Mouse (Mus musculus) layer of hippocampus, adult 11-12 months (tissue): ENCODE results near the gene Nono.
A peak's percentile ranks its signal among the peaks of the same experiment; 100 is the strongest.

Source experiments
- DNase-seq: peaks from one replicate; pipeline ENCODE4 v3.0.0; 2022; ENCODE audit warnings: low spot score

Nono gene

GRCm38 (mm10) chrX:101429142-101429949 is at the start of gene Nono:
TSS of gene Nono (plus strand) at chrX:101429318.
- DNase-seq, result peak; percentile 88

- no peak for DNase-seq
Observed at GRCm38 (mm10) chrX:101379744-101380143, 49.4 kb upstream of the Nono start.

DNA sequence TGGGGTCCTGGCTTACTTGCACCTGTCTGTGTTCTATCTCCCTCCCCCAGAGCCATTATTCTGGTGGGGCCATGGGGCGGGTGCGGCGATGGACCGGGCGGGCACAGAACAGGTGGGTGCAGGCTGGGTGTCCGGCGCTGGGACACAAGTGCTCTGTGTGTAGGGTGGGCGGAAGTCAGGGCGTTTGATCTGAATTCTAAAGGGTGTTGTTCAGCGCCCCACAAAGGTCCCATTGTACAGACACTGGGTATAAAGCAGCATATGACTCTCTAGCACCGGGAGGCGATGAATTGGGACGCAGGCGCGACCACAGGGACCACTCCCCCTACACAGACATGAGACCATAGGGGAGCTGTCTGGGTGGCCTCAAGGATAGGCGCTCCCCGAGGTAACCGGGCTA is 45.7 kb upstream of the Nono start:
- DNase-seq, result peak; percentile 25

GRCm38 (mm10) chrX:101384439-101385137 is 44.5 kb upstream of the Nono start:
- DNase-seq, result no peak

GRCm38 (mm10) chrX:101386222-101386621 is 42.9 kb upstream of the Nono start:
- no peak for DNase-seq

DNA sequence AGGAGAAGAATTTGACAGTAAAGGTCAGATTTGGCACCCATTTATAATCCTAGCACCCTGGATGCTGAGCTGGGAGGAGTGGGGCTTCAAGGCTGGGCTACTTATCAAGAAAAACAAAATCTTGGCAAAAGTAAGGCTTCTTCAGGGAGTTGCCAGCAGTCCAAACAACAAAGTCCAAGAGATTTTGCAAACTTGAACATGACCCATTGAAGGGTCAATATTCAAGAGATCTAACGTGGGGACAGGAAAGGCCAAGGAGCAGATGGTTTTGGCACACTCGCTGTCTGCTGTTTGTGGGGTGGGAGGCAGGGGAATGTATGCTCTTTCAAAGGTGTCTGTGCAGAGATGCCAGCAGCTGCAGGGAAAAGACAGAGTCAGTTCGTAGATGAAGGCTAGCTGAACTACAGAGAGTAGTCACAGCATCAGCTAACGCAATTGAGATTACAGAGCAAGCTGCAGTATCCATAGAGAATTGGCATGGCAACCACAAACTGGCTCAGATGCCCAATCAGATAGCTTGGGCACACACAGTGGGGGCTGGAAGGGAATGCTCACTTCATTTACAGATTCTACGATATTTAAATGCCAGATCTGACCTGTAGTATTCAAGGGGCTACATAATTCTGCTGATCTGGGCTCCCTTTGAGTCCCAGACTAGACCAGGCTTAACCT is 40.1 kb upstream of the Nono start:
- peak; percentile 12 for DNase-seq

GRCm38 (mm10) chrX:101394341-101394740 is 34.8 kb upstream of the Nono start:
- DNase-seq, result no peak

- DNase-seq, result no peak
Observed at GRCm38 (mm10) chrX:101396459-101396858, 32.7 kb upstream of the Nono start.

DNA sequence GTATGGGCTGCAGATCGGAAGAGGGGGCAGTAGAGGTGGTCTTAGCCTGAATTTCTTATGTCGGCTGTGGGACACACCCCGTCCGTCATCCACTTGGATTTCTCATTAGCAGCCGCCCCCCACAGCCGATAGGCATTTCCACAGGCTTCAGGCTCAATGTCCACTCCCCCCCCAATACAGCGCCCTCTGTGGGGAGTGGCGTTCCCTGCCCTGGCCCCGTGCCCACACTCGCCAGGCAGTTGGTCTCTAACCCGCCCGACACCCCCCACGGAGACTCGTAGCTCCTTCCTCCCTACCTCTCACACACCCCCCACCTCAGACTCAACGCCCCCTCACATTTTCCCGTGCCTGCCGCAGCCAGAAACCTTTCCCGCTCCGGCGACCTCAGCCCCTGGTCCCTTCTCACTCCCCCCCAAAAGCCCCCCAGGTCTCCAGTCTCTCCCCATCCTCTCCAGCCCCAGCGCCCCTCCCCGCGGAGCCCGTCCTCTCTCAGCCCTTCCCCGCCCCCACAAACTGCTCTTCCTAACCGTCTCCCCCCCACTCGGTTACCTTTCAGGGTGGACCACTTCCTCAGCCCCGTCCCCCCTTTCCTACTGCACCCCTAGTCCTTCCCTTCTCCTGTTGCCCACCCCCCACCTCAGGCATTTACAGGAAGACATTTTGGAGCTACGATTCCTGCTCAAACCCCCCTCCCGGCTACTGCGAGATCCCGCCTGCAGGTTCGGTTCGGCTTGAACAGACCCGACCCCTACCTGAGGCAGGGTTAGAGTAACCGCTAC is 10.0 kb upstream of the Nono start:
- DNase-seq, result peak; percentile 46

- DNase-seq, result peak; percentile 85
Observed at GRCm38 (mm10) chrX:101419725-101420699, 9.1 kb upstream of the Nono start.

GRCm38 (mm10) chrX:101420700-101421095 is 8.4 kb upstream of the Nono start, which contains the start of gene Zmym3:
TSS of gene Zmym3 (minus strand) at chrX:101420849.
- no peak for DNase-seq

GRCm38 (mm10) chrX:101423462-101423861 is 5.7 kb upstream of the Nono start:
- no peak for DNase-seq

- DNase-seq, result no peak
Observed at GRCm38 (mm10) chrX:101427774-101428173, 1.3 kb upstream of the Nono start.

DNA sequence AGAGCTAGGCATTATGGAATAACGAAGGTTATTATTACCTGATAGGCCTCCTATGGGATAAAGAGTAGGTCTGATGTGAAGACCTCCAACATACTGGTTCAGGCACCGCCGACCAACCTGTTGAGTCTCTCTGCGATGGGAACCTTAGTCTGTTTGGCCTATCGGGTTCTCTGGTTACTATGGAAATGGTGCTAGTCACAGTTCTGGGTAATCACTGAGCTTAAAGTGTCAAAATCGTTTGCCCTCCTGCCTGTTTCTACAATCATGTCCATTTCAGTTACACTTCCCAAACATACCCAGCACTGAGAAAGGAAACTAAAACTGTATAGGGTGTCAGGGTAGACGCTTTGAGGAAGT is 355 bp upstream of the Nono start:
- DNase-seq, result peak; percentile 14

DNA sequence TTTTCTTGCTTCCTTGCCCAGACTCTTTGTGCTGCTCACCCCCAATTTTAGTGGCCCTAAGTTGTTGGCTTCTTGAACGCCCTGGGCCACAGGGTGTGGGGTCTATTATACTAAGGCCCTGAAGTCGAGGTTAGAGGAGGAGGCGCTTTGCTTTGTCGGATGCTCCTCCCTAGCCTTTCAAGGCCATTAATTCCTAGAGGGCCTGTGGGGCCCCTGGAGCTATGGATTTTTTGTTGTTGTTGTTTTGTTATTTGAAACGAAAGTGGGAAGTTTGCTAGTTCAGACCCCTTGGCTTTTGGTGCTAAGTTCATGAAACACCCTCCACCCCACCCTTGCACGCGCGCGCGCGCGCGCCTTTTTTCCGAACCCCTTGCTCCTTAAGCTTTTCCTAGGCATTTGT is 858 bp downstream of the Nono start:
- DNase-seq, result no peak

GRCm38 (mm10) chrX:101448886-101449475 is 19.9 kb downstream of the Nono start, which contains the start of gene Itgb1bp2:
TSS of gene Itgb1bp2 (plus strand) at chrX:101449088.
- no peak for DNase-seq

GRCm38 (mm10) chrX:101451147-101451546 is 22.0 kb downstream of the Nono start:
- no peak for DNase-seq

DNA sequence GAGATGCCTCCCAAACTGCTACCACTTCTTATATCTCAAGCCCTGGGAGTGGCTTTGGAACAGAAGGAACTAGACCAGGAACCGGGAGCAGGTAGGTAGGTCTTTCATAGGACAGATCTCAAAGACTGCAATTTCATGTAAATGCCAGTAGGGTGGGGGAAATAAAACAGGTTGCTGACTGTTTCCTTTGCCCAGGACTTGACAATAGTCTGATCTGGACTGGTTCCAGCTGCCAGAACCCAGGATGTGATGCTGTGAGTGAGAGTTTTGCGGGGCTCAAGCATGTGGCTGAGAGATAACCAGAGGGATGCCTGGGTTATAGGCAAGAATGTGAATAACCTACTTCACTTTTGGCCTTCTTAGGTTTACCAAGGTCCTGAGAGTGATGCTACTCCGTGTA is 22.5 kb downstream of the Nono start:
- no peak for DNase-seq

GRCm38 (mm10) chrX:101472202-101472601 is 43.1 kb downstream of the Nono start:
- no peak for DNase-seq

DNA sequence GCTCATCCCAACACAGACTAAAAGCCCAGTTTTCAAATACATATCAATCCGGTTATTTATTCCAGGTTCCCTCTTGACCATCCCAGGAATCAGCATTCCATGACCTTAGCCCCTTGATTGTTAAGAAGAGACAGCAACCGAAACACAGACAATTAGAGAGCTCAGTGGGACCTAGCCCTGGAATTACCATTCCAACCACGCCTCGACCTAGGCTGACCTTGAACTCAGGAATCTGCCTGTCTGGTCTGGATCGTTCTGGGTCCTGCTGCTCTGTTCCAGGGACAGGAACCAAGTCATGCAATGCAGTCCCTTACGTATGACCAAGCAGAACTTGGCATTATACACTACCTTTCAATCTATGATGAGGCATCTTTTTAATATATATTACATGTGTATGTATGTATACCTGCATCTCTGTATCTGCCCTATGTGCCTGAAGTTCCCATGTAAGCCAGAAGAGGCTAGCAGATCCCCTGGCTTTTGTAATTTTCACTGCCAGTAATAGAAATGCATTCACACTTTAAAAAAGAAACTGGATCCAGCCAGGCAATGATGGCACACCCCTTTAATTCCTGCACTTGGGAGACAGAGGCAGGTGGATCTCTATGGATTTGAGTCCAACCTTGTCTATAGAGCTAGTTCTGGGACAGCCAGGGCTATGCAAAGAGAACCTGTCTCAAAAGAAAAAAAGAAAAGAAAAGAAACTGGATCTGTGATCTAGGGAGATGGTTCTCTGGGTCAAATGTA is 52.7 kb downstream of the Nono start:
- no peak for DNase-seq
